Mouse (Mus musculus): ENCODE data around the gene Napa.

- no peak for TF ChIP-seq GATA1 (IDR thresholded peaks at IDR 0.05; ENCODE audit: borderline replicate concordance, low read length)
- TF ChIP-seq FLI1 (IDR thresholded peaks at IDR 0.05; ENCODE audit: low read length), result no peak
Measured at GRCm38 (mm10) chr7:16128899-16129298, 30.6 kb downstream of the Napa start.

Data from megakaryocyte, embryonic 14.5 days (primary cell).